In the genomic region with DNA sequence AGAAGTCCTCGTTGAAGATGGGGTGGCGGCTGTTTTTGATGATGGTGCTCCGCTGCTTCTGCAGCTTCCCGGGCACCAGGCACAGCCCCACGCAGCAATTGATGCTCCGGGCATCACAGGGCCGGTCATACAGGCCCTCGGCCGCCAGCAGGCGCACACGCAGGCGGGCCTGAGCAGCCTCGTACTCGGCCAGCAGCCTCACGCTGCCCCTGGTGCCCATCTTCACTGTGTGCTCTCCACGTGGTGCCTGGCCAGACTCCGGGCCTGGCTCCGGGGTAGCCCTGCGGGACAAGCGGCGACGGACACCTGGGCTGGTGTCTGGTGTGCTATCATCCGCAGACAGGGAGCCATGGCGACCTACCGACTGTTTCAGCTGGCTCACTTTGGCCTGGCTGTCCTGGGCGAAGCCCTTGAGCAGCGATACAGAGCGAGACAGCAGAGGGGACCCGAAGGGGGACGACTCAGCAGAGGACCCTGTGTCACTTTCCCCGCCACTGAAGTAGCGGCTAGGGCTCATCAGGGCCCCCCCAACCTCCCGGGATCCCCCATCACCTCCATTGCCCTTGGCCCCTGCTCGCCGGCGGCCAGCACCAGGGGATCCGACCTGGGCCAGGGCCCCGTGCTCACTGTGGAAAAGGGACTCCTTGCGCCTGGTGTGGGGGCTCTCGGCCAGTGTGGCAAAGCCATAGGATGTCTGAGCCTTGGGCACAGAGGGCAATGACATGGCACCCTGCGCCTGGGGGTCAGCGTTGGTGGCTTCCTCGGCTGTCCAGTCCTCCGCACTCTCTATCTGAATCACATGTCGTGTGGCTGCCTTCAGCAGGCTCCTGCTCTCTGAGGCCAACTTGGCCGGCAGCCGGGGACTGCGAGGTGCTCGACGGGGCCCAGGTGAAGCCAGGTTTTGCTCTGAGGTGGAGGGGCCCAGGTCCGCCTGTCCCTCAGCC, we compare ENCODE assay signal across 8 mouse cellular contexts. TPM values are rescaled to one million over a fixed set of nuclear protein-coding genes. Genes with fewer than 3 reads are reported as not detected.
A peak's percentile ranks its signal among the peaks of the same experiment; 100 is the strongest.
DNase-seq lines count a peak whose midpoint lies in the region; ATAC-seq lines count a peak whose summit lies in the region.

No protein-coding gene starts in this region.

- no peak; the same call in 1 of the 2 replicates for ATAC-seq in forebrain, embryonic 13.5 days
- no peak for ATAC-seq in limb, embryonic 13.5 days (ENCODE audit: low FRiP score, low read depth)
- no peak for ATAC-seq in stomach, embryonic 16.5 days (ENCODE audit: insufficient read depth, low FRiP score)

- no peaks in the 10 kb centered on the region for H3K36me3 ChIP-seq in forebrain, embryonic 13.5 days (ENCODE audit: poor library complexity, severe bottlenecking)
- H3K36me3 ChIP-seq in limb, embryonic 13.5 days, result no peaks in the 10 kb centered on the region
- no peaks in the 10 kb centered on the region for H3K36me3 ChIP-seq in stomach, embryonic 16.5 days (ENCODE audit: control insufficient read depth, insufficient read depth, low read length)

- peak overlapping the region; percentile 96 for H3K4me2 ChIP-seq in forebrain, embryonic 13.5 days
- peak overlapping the region; percentile 97 for H3K4me2 ChIP-seq in limb, embryonic 13.5 days (replicated peaks)
- H3K4me2 ChIP-seq in stomach, embryonic 16.5 days (ENCODE audit: low read depth, low read length), result 0 out of 2 replicates have a peak overlapping the region, but pooled peaks have one; percentile 5

- peaks cover 39% of the 10 kb centered on the region for H3K27me3 ChIP-seq in forebrain, embryonic 13.5 days
- H3K27me3 ChIP-seq in limb, embryonic 13.5 days, result peaks cover 62% of the 10 kb centered on the region
- peaks cover 24% of the 10 kb centered on the region for H3K27me3 ChIP-seq in stomach, embryonic 16.5 days (ENCODE audit: control insufficient read depth, insufficient read depth, low read length)

- peak; percentile 38 for DNase-seq in gastrocnemius, postnatal 14 days
- no peak for DNase-seq in gastrocnemius, postnatal 36 days
- DNase-seq in Muller cell, postnatal 12 days (ENCODE audit: inconsistent ontology term), result peak; percentile 46
- DNase-seq in thymus, postnatal 0 days (ENCODE audit: low spot score), result no peak
- no peak for DNase-seq in thymus, postnatal 25 days

- peak overlapping the region; percentile 60 for H3K4me3 ChIP-seq in forebrain, embryonic 13.5 days
- peak overlapping the region; percentile 59 for H3K4me3 ChIP-seq in limb, embryonic 13.5 days
- H3K4me3 ChIP-seq in stomach, embryonic 16.5 days (replicated peaks; ENCODE audit: low read length), result peak overlapping the region; percentile 12; the same call in 1 of the 2 replicates

- H3K9ac ChIP-seq in forebrain, embryonic 13.5 days, result peak overlapping the region; percentile 41
- H3K9ac ChIP-seq in limb, embryonic 13.5 days, result 0 out of 2 replicates have a peak overlapping the region, but pooled peaks have one; percentile 35
- 0 out of 2 replicates have a peak overlapping the region, but pooled peaks have one; percentile 5 for H3K9ac ChIP-seq in stomach, embryonic 16.5 days (ENCODE audit: low read length)

- intact Hi-C loops in gastrocnemius, postnatal 14 days (cut with DNase I; ENCODE audit: low total_unique reads), result no loop called here
- intact Hi-C loops in gastrocnemius, postnatal 36 days (cut with DNase I), result no loop called here

- WGBS in forebrain, embryonic 13.5 days, result 9% methylated on average over 51 of the region's 51 CpGs
- 10% methylated on average over 51 of the region's 51 CpGs for WGBS in limb, embryonic 13.5 days
- 16% methylated on average over 51 of the region's 51 CpGs for WGBS in stomach, embryonic 16.5 days

- peaks cover 26% of the 10 kb centered on the region for H3K4me1 ChIP-seq in forebrain, embryonic 13.5 days
- peaks cover 20% of the 10 kb centered on the region for H3K4me1 ChIP-seq in limb, embryonic 13.5 days
- peaks cover 6% of the 10 kb centered on the region; the same call in 1 of the 2 replicates for H3K4me1 ChIP-seq in stomach, embryonic 16.5 days (ENCODE audit: control insufficient read depth, insufficient read depth, low read length)

- H3K27ac ChIP-seq in forebrain, embryonic 13.5 days, result no peak overlapping the region
- no peak overlapping the region for H3K27ac ChIP-seq in limb, embryonic 13.5 days
- no peak overlapping the region for H3K27ac ChIP-seq in stomach, embryonic 16.5 days (ENCODE audit: low read length)

- H3K9me3 ChIP-seq in forebrain, embryonic 13.5 days (replicated peaks), result no peaks in the 10 kb centered on the region
- no peaks in the 10 kb centered on the region for H3K9me3 ChIP-seq in limb, embryonic 13.5 days
- H3K9me3 ChIP-seq in stomach, embryonic 16.5 days (replicated peaks; ENCODE audit: control insufficient read depth, low read length), result no peaks in the 10 kb centered on the region

RNA-seq across cellular contexts. Expression of a gene that starts 1.4 kb away (rescaled TPM):
- total RNA-seq in gastrocnemius, postnatal 14 days (2021), result under 1 TPM; 0.11 to 0.12 TPM
- under 1 TPM; 0.10 to 0.25 TPM for total RNA-seq in gastrocnemius, postnatal 36 days (2021)
- 0.08 and 0.11 TPM in 2 replicates for polyA plus RNA-seq in forebrain, embryonic 13.5 days (2015; fragmentation: Nextera tagmentation; extraction: Ambion mirVana)
- polyA plus RNA-seq in limb, embryonic 13.5 days (2015; fragmentation: Nextera tagmentation; extraction: Ambion mirVana), result 0.03 and 0.05 TPM in 2 replicates
- polyA plus RNA-seq in stomach, embryonic 16.5 days (2015; fragmentation: Nextera tagmentation; extraction: Ambion mirVana), result 0.03 TPM in 1 of 2 replicates, not detected in the other
- not detected in 2 replicates for polyA plus RNA-seq in thymus, postnatal 0 days (2015; fragmentation: Nextera tagmentation; extraction: Ambion mirVana)

RNA-seq across cellular contexts. Expression of a gene that starts 25.3 kb away (rescaled TPM):
- total RNA-seq in gastrocnemius, postnatal 14 days (2021), result 1 to 10 TPM; 2.3 to 3.3 TPM
- 1 to 10 TPM; 2.3 to 2.5 TPM for total RNA-seq in gastrocnemius, postnatal 36 days (2021)
- 8.2 and 11.4 TPM in 2 replicates for polyA plus RNA-seq in forebrain, embryonic 13.5 days (2015; fragmentation: Nextera tagmentation; extraction: Ambion mirVana)
- polyA plus RNA-seq in limb, embryonic 13.5 days (2015; fragmentation: Nextera tagmentation; extraction: Ambion mirVana), result 11.3 and 11.9 TPM in 2 replicates
- polyA plus RNA-seq in stomach, embryonic 16.5 days (2015; fragmentation: Nextera tagmentation; extraction: Ambion mirVana), result 3.0 and 3.2 TPM in 2 replicates
- 0.24 and 0.26 TPM in 2 replicates for polyA plus RNA-seq in thymus, postnatal 0 days (2015; fragmentation: Nextera tagmentation; extraction: Ambion mirVana)

RNA-seq across cellular contexts. Expression of a gene that starts 25.3 kb away (rescaled TPM):
- total RNA-seq in gastrocnemius, postnatal 14 days (2021), result not detected
- total RNA-seq in gastrocnemius, postnatal 36 days (2021), result not detected
- not detected in 2 replicates for polyA plus RNA-seq in forebrain, embryonic 13.5 days (2015; fragmentation: Nextera tagmentation; extraction: Ambion mirVana)
- polyA plus RNA-seq in limb, embryonic 13.5 days (2015; fragmentation: Nextera tagmentation; extraction: Ambion mirVana), result not detected in 2 replicates
- not detected in 2 replicates for polyA plus RNA-seq in stomach, embryonic 16.5 days (2015; fragmentation: Nextera tagmentation; extraction: Ambion mirVana)
- not detected in 2 replicates for polyA plus RNA-seq in thymus, postnatal 0 days (2015; fragmentation: Nextera tagmentation; extraction: Ambion mirVana)

RNA-seq across cellular contexts. Expression of a gene that starts 33.1 kb away (rescaled TPM):
- 10 to 100 TPM in 1 of 2 experiments, 1 to 10 TPM in 1; 1.1 to 12.4 TPM for total RNA-seq in gastrocnemius, postnatal 14 days (2021)
- total RNA-seq in gastrocnemius, postnatal 36 days (2021), result 10 to 100 TPM; 55.1 to 58.1 TPM
- 0.13 TPM in 1 of 2 replicates, not detected in the other for polyA plus RNA-seq in forebrain, embryonic 13.5 days (2015; fragmentation: Nextera tagmentation; extraction: Ambion mirVana)
- polyA plus RNA-seq in limb, embryonic 13.5 days (2015; fragmentation: Nextera tagmentation; extraction: Ambion mirVana), result not detected in 2 replicates
- polyA plus RNA-seq in stomach, embryonic 16.5 days (2015; fragmentation: Nextera tagmentation; extraction: Ambion mirVana), result not detected in 2 replicates
- 0.10 TPM in 1 of 2 replicates, not detected in the other for polyA plus RNA-seq in thymus, postnatal 0 days (2015; fragmentation: Nextera tagmentation; extraction: Ambion mirVana)

RNA-seq across cellular contexts. Expression of a gene that starts 51.9 kb away (rescaled TPM):
- not detected for total RNA-seq in gastrocnemius, postnatal 14 days (2021)
- total RNA-seq in gastrocnemius, postnatal 36 days (2021), result not detected
- 0.31 and 0.43 TPM in 2 replicates for polyA plus RNA-seq in forebrain, embryonic 13.5 days (2015; fragmentation: Nextera tagmentation; extraction: Ambion mirVana)
- 7.0 and 8.2 TPM in 2 replicates for polyA plus RNA-seq in limb, embryonic 13.5 days (2015; fragmentation: Nextera tagmentation; extraction: Ambion mirVana)
- polyA plus RNA-seq in stomach, embryonic 16.5 days (2015; fragmentation: Nextera tagmentation; extraction: Ambion mirVana), result 33.7 and 41.9 TPM in 2 replicates
- polyA plus RNA-seq in thymus, postnatal 0 days (2015; fragmentation: Nextera tagmentation; extraction: Ambion mirVana), result 2.4 and 3.4 TPM in 2 replicates

Comparison
In these comparisons a context has a peak if more than half of its experiments do, and no peak if none do; other contexts are left out.
1. DNase-seq: peak in gastrocnemius, postnatal 14 days (single experiment) and Muller cell, postnatal 12 days (single experiment); none in gastrocnemius, postnatal 36 days (0 of 2), thymus, postnatal 0 days (single experiment) and thymus, postnatal 25 days (single experiment).
2. H3K4me2 ChIP-seq: peak in every context shown above with its lines; median percentile 97 in limb, embryonic 13.5 days; 96 in forebrain, embryonic 13.5 days; 5 in stomach, embryonic 16.5 days.
3. Peak in every context shown above with its lines, with median percentiles within 50 percentile points of each other: H3K4me3 ChIP-seq and H3K9ac ChIP-seq.